Mouse (Mus musculus): ENCODE measurements around the gene S100a1. TPM values are rescaled to one million over a fixed set of nuclear protein-coding genes. Genes with fewer than 3 reads are reported as not detected.

The S100a1 gene
- polyA plus RNA-seq, 1 experiment from 2014 or later = 386 TPM

DNA sequence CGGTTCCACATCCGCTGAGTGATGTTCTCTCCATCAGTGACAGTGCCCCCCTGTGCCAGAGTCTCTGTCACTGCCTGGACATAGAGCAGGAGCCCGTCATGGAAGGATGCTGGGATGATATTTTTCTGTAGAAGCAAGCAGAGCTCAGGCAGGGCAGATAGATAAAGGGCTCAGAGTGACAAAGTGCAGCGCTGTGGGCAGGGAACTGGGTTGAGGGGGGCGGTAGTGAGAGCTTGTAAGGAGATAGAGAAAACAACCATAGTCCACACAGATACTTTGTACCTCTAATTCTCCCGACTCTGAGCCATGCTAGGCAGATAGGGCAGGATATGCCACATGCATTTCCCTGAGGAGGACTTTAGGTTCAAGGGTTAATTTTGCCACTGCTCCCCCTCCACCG lies 51.6 kb downstream of the S100a1 start:
- H3K4me3 ChIP-seq (ENCODE audit: low read depth, low read length) = no peak overlapping the region
- H3K9me3 ChIP-seq (ENCODE audit: control insufficient read depth, low read length) = no peaks in the 10 kb centered on the region
- TF ChIP-seq CTCF (IDR thresholded peaks at IDR 0.05; ENCODE audit: low read depth) (no peak), EP300 (optimal IDR thresholded peaks at IDR 0.05) (no peak)
- H3K9ac ChIP-seq (ENCODE audit: low read length) = no peak overlapping the region
- ATAC-seq (ENCODE audit: low FRiP score, low TSS enrichment) = no peak
- DNase-seq (ENCODE audit: low spot score) = no peak
- WGBS = 46% methylated on average over 7 of the region's 7 CpGs
- H3K36me3 ChIP-seq (ENCODE audit: control insufficient read depth, insufficient read depth, low read length) = no peaks in the 10 kb centered on the region
- no peaks in the 10 kb centered on the region for H3K27me3 ChIP-seq (ENCODE audit: control insufficient read depth, insufficient read depth, low read length)
- no peak overlapping the region for H3K27ac ChIP-seq (replicated peaks)
- no peaks in the 10 kb centered on the region for H3K4me1 ChIP-seq (replicated peaks; ENCODE audit: control insufficient read depth, insufficient read depth)
- H3K4me2 ChIP-seq (replicated peaks; ENCODE audit: low read depth) = no peak overlapping the region

GRCm38 (mm10) chr3:90461935-90462334 lies 52.3 kb downstream of the S100a1 start:
- H3K4me1 ChIP-seq (replicated peaks; ENCODE audit: control insufficient read depth, insufficient read depth) = no peaks in the 10 kb centered on the region
- H3K4me3 ChIP-seq (ENCODE audit: low read depth, low read length) = no peak overlapping the region
- no peak overlapping the region for H3K9ac ChIP-seq (ENCODE audit: low read length)
- no peak for TF ChIP-seq CTCF (IDR thresholded peaks at IDR 0.05; ENCODE audit: low read depth)
- no peak for TF ChIP-seq EP300 (optimal IDR thresholded peaks at IDR 0.05)
- ATAC-seq (ENCODE audit: low FRiP score, low TSS enrichment) = no peak
- H3K4me2 ChIP-seq (replicated peaks; ENCODE audit: low read depth) = no peak overlapping the region
- WGBS = 74% methylated on average over 3 of the region's 3 CpGs
- no peaks in the 10 kb centered on the region for H3K27me3 ChIP-seq (ENCODE audit: control insufficient read depth, insufficient read depth, low read length)
- no peak overlapping the region for H3K27ac ChIP-seq (replicated peaks)
- no peaks in the 10 kb centered on the region for H3K36me3 ChIP-seq (ENCODE audit: control insufficient read depth, insufficient read depth, low read length)
- no peaks in the 10 kb centered on the region for H3K9me3 ChIP-seq (ENCODE audit: control insufficient read depth, low read length)
- DNase-seq (ENCODE audit: low spot score) = no peak

Other genes starting within 250 kb of the S100a1 start
- gene Dennd4b, start 249.2 kb downstream of the S100a1 start, polyA plus RNA-seq (2015; fragmentation: Nextera tagmentation; extraction: Ambion mirVana) = 0.95 and 1.1 TPM in 2 replicates
- 4.0 and 4.8 TPM in 2 replicates for gene Gatad2b, start 221.2 kb downstream of the S100a1 start, polyA plus RNA-seq (2015; fragmentation: Nextera tagmentation; extraction: Ambion mirVana)
- gene Slc27a3, start 124.5 kb downstream of the S100a1 start, polyA plus RNA-seq (2015; fragmentation: Nextera tagmentation; extraction: Ambion mirVana) = 4.7 and 5.3 TPM in 2 replicates
- gene Ints3, start 80.8 kb downstream of the S100a1 start, polyA plus RNA-seq (2015; fragmentation: Nextera tagmentation; extraction: Ambion mirVana) = 9.2 and 9.7 TPM in 2 replicates
- gene Npr1, start 48.5 kb downstream of the S100a1 start, polyA plus RNA-seq (2015; fragmentation: Nextera tagmentation; extraction: Ambion mirVana) = 3.0 and 3.6 TPM in 2 replicates
- 55.9 and 57.6 TPM in 2 replicates for gene Ilf2, start 38.3 kb downstream of the S100a1 start, polyA plus RNA-seq (2015; fragmentation: Nextera tagmentation; extraction: Ambion mirVana)
- 63.4 and 68.2 TPM in 2 replicates for gene Snapin, start 23.4 kb downstream of the S100a1 start, polyA plus RNA-seq (2015; fragmentation: Nextera tagmentation; extraction: Ambion mirVana)
- gene Chtop, start 4.9 kb downstream of the S100a1 start, polyA plus RNA-seq (2015; fragmentation: Nextera tagmentation; extraction: Ambion mirVana) = 72.2 and 74.2 TPM in 2 replicates
- gene S100a13, start within 50 bp of the S100a1 start, polyA plus RNA-seq (2015; fragmentation: Nextera tagmentation; extraction: Ambion mirVana) = 66.7 and 73.6 TPM in 2 replicates
- 271 and 299 TPM in 2 replicates for gene S100a14, start 12.5 kb upstream of the S100a1 start, polyA plus RNA-seq (2015; fragmentation: Nextera tagmentation; extraction: Ambion mirVana)
- gene S100a16, start 22.9 kb upstream of the S100a1 start, polyA plus RNA-seq (2015; fragmentation: Nextera tagmentation; extraction: Ambion mirVana) = 559 and 590 TPM in 2 replicates
- gene S100a3, start 46.2 kb upstream of the S100a1 start, polyA plus RNA-seq (2015; fragmentation: Nextera tagmentation; extraction: Ambion mirVana) = 1.2 and 2.1 TPM in 2 replicates
- gene S100a2, start 75.9 kb upstream of the S100a1 start, polyA plus RNA-seq (2015; fragmentation: Nextera tagmentation; extraction: Ambion mirVana) = 0.65 and 1.2 TPM in 2 replicates
- not detected in 2 replicates for gene Gm42674, start 87.5 kb upstream of the S100a1 start, polyA plus RNA-seq (2015; fragmentation: Nextera tagmentation; extraction: Ambion mirVana)
- 12.1 and 17.4 TPM in 2 replicates for gene S100a4, start 89.4 kb upstream of the S100a1 start, polyA plus RNA-seq (2015; fragmentation: Nextera tagmentation; extraction: Ambion mirVana)
- 9.6 and 10.5 TPM in 2 replicates for gene S100a5, start 94.1 kb upstream of the S100a1 start, polyA plus RNA-seq (2015; fragmentation: Nextera tagmentation; extraction: Ambion mirVana)
- 3,650 and 3,685 TPM in 2 replicates for gene S100a6, start 98.5 kb upstream of the S100a1 start, polyA plus RNA-seq (2015; fragmentation: Nextera tagmentation; extraction: Ambion mirVana)
- 24.5 and 27.3 TPM in 2 replicates for gene S100a7a, start 139.6 kb upstream of the S100a1 start, polyA plus RNA-seq (2015; fragmentation: Nextera tagmentation; extraction: Ambion mirVana)
- gene S100a8, start 154.6 kb upstream of the S100a1 start, polyA plus RNA-seq (2015; fragmentation: Nextera tagmentation; extraction: Ambion mirVana) = 14.4 and 18.3 TPM in 2 replicates
- 56.6 and 65.4 TPM in 2 replicates for gene S100a9, start 181.3 kb upstream of the S100a1 start, polyA plus RNA-seq (2015; fragmentation: Nextera tagmentation; extraction: Ambion mirVana)
- 0.33 and 0.50 TPM in 2 replicates for gene Pglyrp4, start 212.5 kb upstream of the S100a1 start, polyA plus RNA-seq (2015; fragmentation: Nextera tagmentation; extraction: Ambion mirVana)

Measured in stomach, postnatal 0 days (tissue).